Mouse (Mus musculus) splenic B cell, adult 2 months (primary cell): ENCODE data around the gene Uvrag.
A peak's percentile ranks its signal among the peaks of the same experiment; 100 is the strongest.

Experiments
- DNase-seq: peaks from one replicate; pipeline ENCODE4 v3.0.0-alpha.2; 2011; ENCODE audit warnings: low read depth, low spot score
- H3K27me3 ChIP-seq: 2 replicates; pipeline ENCODE4 v1.6.1; 2012; ENCODE audit warnings: mild to moderate bottlenecking, low read length, moderate library complexity, mixed read lengths; ENCODE audit not compliant: control insufficient read depth, poor library complexity, insufficient read depth, severe bottlenecking
- H3K36me3 ChIP-seq: 2 replicates; pipeline ENCODE4 v1.6.1; 2012; ENCODE audit warnings: mild to moderate bottlenecking, low read length, moderate library complexity, mixed read lengths; ENCODE audit not compliant: control insufficient read depth, poor library complexity, insufficient read depth, severe bottlenecking

Uvrag gene

DNA sequence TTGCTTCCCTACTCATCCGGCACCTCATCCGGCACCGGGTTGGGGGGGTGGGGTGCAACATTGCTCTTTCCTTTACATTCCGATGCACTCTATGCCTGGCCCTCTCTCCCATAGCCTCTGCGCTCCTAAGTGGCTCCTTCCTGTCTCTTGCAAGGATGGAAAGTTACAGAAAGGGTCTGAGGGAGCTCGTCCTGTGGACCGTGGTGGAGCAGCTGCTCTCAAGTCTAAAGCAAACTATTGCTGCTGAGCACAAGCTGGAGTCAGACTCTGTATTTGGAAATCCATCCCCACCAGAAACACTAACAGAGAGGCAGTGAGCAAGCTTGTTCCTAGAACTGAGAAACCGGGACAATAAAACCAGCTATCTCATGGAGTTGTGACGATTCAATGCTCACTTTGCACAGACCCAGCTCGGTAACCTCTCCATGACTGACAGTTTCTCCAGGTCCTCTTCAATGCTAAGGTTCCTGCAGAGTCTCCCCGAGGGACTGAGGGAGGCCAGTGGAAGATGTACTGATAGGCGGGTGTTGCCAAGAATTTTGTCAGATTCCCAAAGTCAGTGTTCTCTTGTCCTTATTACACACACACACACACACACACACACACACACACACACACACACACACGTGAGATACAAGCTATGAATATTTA, 975 bp downstream of the Uvrag start:
- Histone ChIP-seq H3K36me3 (no peaks in the 10 kb centered on the region; the same call in 1 of the 2 replicates), H3K27me3 (no peaks in the 10 kb centered on the region)
- no peak for DNase-seq

- Histone ChIP-seq H3K27me3 (no peaks in the 10 kb centered on the region), H3K36me3 (no peaks in the 10 kb centered on the region; the same call in 1 of the 2 replicates)
- DNase-seq = no peak
Observed at GRCm38 (mm10) chr7:99137541-99137940, 3.4 kb downstream of the Uvrag start.

GRCm38 (mm10) chr7:99136789-99137188, 4.2 kb downstream of the Uvrag start:
- H3K27me3 ChIP-seq = no peaks in the 10 kb centered on the region
- no peaks in the 10 kb centered on the region; the same call in 1 of the 2 replicates for H3K36me3 ChIP-seq
- no peak for DNase-seq

DNA sequence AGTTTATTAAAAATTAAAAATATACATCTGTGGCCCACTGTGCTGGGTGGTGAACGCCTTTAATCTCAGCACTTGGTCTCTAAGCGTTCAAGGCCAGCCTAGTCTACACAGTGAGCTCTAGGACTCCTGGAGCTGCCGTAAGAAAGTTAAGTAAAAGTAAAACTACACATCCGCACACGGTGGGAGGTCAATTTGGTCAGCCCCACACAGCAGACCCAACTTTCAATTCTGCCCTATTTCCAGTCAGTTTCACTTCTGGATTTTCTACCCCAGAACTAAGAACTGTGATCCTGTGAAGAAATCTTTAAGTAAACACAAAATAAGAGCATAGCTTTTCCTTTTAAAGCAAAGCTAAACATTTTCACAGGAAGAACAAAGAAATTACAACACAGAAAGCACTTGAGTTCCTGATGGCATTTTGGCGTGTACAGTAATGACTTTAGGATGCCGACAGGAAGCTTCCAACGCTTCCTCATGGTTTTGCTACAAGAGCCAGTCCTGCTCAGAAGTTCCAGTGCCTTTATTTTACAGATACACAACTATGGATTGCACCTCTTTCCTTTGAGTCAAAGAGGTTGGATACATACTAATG, 7.0 kb downstream of the Uvrag start:
- H3K27me3 ChIP-seq = no peaks in the 10 kb centered on the region
- peak; percentile 72 for DNase-seq
- H3K36me3 ChIP-seq = no peaks in the 10 kb centered on the region; the same call in 1 of the 2 replicates

- no peaks in the 10 kb centered on the region for H3K27me3 ChIP-seq
- H3K36me3 ChIP-seq = no peaks in the 10 kb centered on the region; the same call in 1 of the 2 replicates
- DNase-seq = no peak
Observed at GRCm38 (mm10) chr7:99132597-99132996, 8.3 kb downstream of the Uvrag start.

DNA sequence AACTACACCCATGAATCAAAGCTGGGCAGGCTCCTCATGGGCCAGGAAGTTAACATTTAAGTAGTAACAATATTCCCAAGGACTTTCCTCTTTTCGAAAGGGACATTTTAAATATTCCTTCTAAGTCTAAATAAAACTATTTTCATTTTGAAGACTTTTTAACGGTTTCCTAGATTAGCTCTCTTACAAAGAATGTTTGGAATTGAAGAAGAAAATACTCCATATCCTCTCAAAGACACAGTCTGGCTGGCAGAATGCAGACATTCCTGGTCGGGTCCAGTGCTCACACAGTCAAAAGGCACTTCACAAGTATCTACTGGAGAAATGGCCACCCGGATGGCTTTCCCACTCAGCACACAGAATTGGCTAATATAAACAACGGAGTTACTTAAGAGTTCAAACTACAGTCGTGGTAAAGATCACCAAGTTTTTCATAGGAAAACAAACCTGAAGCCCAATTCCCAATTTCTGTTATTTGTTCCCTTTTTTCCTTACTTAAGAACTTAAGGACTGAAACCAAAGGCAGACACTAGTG, 9.1 kb downstream of the Uvrag start:
- no peaks in the 10 kb centered on the region; the same call in 1 of the 2 replicates for H3K36me3 ChIP-seq
- DNase-seq = no peak

DNA sequence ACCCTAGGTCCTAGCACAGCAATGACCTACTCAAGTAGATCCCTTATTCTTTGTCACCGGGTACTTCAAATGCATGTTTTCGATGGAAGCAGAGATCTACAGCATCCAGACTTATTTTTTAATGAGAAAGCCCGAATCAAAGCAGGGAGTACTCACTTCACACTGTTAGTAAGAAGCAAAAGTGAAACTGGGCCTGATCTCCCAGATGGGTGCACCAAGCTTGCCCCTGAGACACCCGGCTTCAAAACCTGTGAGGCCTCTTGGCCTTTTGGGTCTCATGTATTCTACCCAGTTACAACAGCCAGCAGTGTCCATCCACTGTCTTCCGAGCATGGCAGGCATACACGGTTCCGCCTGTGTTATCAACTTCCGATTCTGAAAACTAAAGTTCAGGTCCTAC, 12.0 kb downstream of the Uvrag start:
- Histone ChIP-seq H3K27me3 (no peaks in the 10 kb centered on the region), H3K36me3 (no peaks in the 10 kb centered on the region)
- DNase-seq = peak; percentile 51

More for the DNA sequence above, 9.1 kb downstream of the Uvrag start:
- no peaks in the 10 kb centered on the region for H3K27me3 ChIP-seq

DNA sequence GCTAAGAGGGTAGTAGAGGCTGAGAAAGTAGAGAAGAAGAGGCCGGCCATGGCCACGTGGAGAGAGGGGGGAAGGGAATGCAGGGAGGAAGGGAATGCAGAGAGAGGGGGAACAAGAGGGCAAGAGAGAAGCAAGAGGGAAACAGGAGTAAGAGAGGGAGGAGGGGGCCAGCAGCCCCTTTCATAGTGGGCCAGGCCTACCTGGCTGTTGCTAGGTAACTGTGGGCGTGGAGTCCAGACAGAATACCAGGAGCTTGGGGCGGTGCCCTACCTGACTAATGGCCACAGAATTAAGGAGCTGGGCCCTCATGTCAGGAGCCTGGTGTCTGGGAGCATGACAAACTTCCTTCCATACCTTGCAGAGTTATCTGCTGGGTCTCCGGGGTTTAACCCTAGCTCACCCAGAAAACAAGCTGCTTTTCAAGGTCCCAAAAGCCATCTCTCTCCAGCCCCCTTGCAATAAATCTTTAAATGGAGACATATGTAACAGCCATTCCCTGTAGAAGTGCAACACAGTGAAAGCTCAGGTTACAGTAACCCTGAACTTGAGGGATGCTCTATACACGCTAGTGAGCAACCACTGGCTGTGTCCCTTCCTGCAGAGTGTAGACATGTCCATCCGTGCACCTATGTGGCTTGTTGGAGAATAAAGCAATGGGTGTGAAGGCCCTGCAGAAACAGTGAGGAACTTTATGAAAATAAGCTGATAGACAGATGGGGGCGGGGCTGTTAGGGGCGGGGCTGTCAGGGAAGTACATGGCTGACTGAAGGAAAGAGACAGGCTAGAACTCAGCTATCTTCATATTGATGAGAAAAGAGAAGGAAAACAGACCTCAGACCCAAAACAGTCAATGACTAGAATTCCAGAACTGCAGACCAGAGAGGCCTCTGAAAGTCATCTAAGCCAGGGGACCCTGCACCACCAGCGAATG, 12.7 kb downstream of the Uvrag start:
- H3K27me3 ChIP-seq = no peaks in the 10 kb centered on the region
- DNase-seq = peak; percentile 46

GRCm38 (mm10) chr7:99126057-99126456, 14.9 kb downstream of the Uvrag start:
- H3K27me3 ChIP-seq = no peaks in the 10 kb centered on the region
- no peak for DNase-seq
- no peaks in the 10 kb centered on the region for H3K36me3 ChIP-seq

More for the DNA sequence above, 12.7 kb downstream of the Uvrag start:
- no peaks in the 10 kb centered on the region for H3K36me3 ChIP-seq

DNA sequence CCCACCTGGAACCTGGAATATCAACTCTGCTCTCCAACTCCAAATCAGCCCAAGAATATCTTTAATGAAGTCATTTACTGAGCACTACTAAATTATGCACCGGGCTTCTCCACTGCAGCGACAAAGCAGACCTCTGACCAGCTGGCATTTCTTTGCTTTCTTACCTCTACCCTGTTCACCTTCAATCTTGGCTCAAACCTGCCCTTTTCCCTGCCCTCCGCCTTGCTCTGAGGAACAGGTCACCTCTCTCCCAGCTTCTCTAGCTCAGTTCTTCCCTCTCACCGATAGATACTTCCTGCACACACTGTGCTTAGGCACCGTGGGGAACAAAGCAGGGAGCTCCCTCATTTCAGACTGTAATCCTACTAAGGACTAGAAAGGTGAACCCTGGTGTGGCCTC, 18.3 kb downstream of the Uvrag start:
- no peak for DNase-seq
- no peaks in the 10 kb centered on the region for H3K36me3 ChIP-seq
- H3K27me3 ChIP-seq = no peaks in the 10 kb centered on the region

DNA sequence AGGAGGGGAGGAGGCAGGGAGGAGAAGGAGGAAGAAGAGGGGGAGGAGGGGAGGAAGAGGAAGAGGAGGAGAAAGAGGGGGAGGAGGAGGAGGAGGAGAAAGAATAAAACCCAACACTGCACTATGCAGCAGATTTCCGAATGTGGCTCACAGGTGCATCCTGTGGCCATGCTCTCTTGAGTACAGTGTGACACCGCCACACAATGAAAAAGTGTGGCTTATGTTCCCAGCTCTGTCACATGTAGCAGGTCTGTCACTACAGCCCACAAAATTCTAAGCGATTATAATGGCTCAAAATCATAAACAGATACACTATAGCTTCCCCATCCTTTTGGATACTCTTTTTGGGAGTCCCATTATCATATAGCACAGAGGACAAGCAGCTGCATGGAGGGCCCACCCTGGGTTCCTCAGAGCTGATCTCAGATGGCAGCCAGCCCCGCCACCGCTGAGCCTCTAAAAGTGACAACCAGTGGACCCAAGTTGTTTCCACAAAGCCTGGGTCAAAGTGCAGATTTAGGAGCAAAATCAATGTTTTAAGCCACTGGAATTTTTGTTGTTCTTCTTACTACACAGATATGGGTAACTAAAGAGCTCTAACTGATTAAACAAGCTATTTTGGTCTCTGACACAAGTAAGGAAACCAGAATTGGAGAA, 19.9 kb downstream of the Uvrag start:
- Histone ChIP-seq H3K27me3 (no peaks in the 10 kb centered on the region), H3K36me3 (peaks cover 4% of the 10 kb centered on the region; the same call in 1 of the 2 replicates)
- peak; percentile 82 for DNase-seq

GRCm38 (mm10) chr7:99120082-99120481, 20.9 kb downstream of the Uvrag start:
- DNase-seq = peak; percentile 56
- H3K36me3 ChIP-seq = peaks cover 4% of the 10 kb centered on the region; the same call in 1 of the 2 replicates
- no peaks in the 10 kb centered on the region for H3K27me3 ChIP-seq

- Histone ChIP-seq H3K36me3 (peaks cover 8% of the 10 kb centered on the region; the same call in 1 of the 2 replicates), H3K27me3 (no peaks in the 10 kb centered on the region)
- DNase-seq = no peak
Observed at GRCm38 (mm10) chr7:99116781-99117180, 24.2 kb downstream of the Uvrag start.
